Mouse (Mus musculus) MEL (cell line): ENCODE measurements around the gene B4galnt3. TPM values are rescaled to one million over a fixed set of nuclear protein-coding genes. Genes with fewer than 3 reads are reported as not detected.

Source experiments
- DNase-seq: peaks from one replicate; pipeline ENCODE4 v3.0.0; 2011; ENCODE audit warnings: low read depth, low spot score
- H3K27ac ChIP-seq: 2 replicates; pipeline ENCODE4 v1.5.1; 2012; ENCODE audit warnings: low read depth, mild to moderate bottlenecking, control low read depth, low read length, moderate library complexity; ENCODE audit not compliant: control insufficient read depth
- H3K27me3 ChIP-seq, 2 experiments: fragments of 150-350 bp in 1 of 2; sonication (generic) in 1 of 2; 2 replicates each; pipeline ENCODE4 v1.6.1; 2012; ENCODE audit warnings: low read length in 2 of 2, mild to moderate bottlenecking in 2 of 2, improper control_type of control experiment in 1 of 2, moderate library complexity in 1 of 2; ENCODE audit not compliant: insufficient read depth in 2 of 2, control insufficient read depth in 1 of 2
- H3K36me3 ChIP-seq, 2 experiments: 2 replicates each; pipeline ENCODE4 v1.6.1; 2012 to 2014; ENCODE audit warnings: low read length in 2 of 2, improper control_type of control experiment in 1 of 2, inconsistent platforms in 1 of 2, mild to moderate bottlenecking in 1 of 2; ENCODE audit not compliant: insufficient read depth in 2 of 2, control insufficient read depth in 1 of 2
- H3K4me1 ChIP-seq, 2 experiments: fragments of 150-350 bp in 1 of 2; sonication (generic) in 1 of 2; 2 replicates each; pipeline ENCODE4 v1.6.1; 2012; ENCODE audit warnings: low read length in 2 of 2, improper control_type of control experiment in 1 of 2, mild to moderate bottlenecking in 1 of 2; ENCODE audit not compliant: insufficient read depth in 2 of 2, control insufficient read depth in 1 of 2
- H3K4me3 ChIP-seq, 2 experiments: fragments of 150-350 bp in 1 of 2; sonication (generic) in 1 of 2; 2 replicates each; pipeline ENCODE4 v1.5.1; 2012; ENCODE audit warnings: low read depth in 2 of 2, low read length in 2 of 2, mild to moderate bottlenecking in 2 of 2, moderate library complexity in 2 of 2, control low read depth in 1 of 2, improper control_type of control experiment in 1 of 2; ENCODE audit not compliant: control insufficient read depth in 1 of 2, insufficient read depth in 1 of 2
- H3K79me2 ChIP-seq: 2 replicates; pipeline ENCODE4 v1.6.1; 2012; ENCODE audit warnings: mild to moderate bottlenecking, low read length, moderate library complexity; ENCODE audit not compliant: control insufficient read depth, poor library complexity, insufficient read depth
- H3K9ac ChIP-seq: 2 replicates; pipeline ENCODE4 v1.6.1; 2012; ENCODE audit warnings: low read depth, mild to moderate bottlenecking, control low read depth, low read length, moderate library complexity; ENCODE audit not compliant: control insufficient read depth, poor library complexity, severe bottlenecking
- H3K9me3 ChIP-seq: fragments of 150-350 bp; sonication (generic); replicated peaks from 2 replicates; pipeline ENCODE4 v1.6.1; 2012; ENCODE audit warnings: mild to moderate bottlenecking, low read length, improper control_type of control experiment, moderate library complexity; ENCODE audit not compliant: insufficient read depth
- BHLHE40 ChIP-seq: IDR thresholded peaks from 2 replicates; pipeline ENCODE4 v1.6.1; 2012; ENCODE audit warnings: low read depth, mild to moderate bottlenecking, inconsistent platforms, low read length, improper control_type of control experiment, borderline replicate concordance
- CHD1 ChIP-seq: IDR thresholded peaks from 2 replicates; pipeline ENCODE4 v1.6.1; 2012; ENCODE audit warnings: low read depth, mild to moderate bottlenecking, inconsistent platforms, low read length, improper control_type of control experiment
- CHD2 ChIP-seq: IDR thresholded peaks from 2 replicates; pipeline ENCODE4 v1.6.1; 2011; ENCODE audit warnings: low read length, improper control_type of control experiment
- CTCF ChIP-seq, 3 experiments: IDR thresholded peaks in 2 of 3; conservative IDR thresholded peaks in 1 of 3; 2 replicates each; pipeline ENCODE4 v1.5.1; 2011 to 2012; ENCODE audit warnings: low read length in 3 of 3, low read depth in 2 of 3, mild to moderate bottlenecking in 2 of 3, improper control_type of control experiment in 1 of 3, inconsistent platforms in 1 of 3, mixed read lengths in 1 of 3, moderate library complexity in 1 of 3; ENCODE audit not compliant: control insufficient read depth in 1 of 3, insufficient read depth in 1 of 3, poor library complexity in 1 of 3, severe bottlenecking in 1 of 3
- E2F4 ChIP-seq: IDR thresholded peaks from 2 replicates; pipeline ENCODE4 v1.6.1; 2011; ENCODE audit warnings: low read depth, low read length, improper control_type of control experiment, borderline replicate concordance
- EP300 ChIP-seq, 2 experiments: IDR thresholded peaks; 2 replicates each; pipeline ENCODE4 v1.6.1; 2011; ENCODE audit warnings: improper control_type of control experiment in 2 of 2, low read length in 2 of 2, low read depth in 1 of 2, mild to moderate bottlenecking in 1 of 2
- GABPA ChIP-seq: IDR thresholded peaks from 2 replicates; pipeline ENCODE4 v1.6.1; 2012; ENCODE audit warnings: low read depth, mild to moderate bottlenecking, inconsistent platforms, low read length, improper control_type of control experiment, moderate library complexity
- GATA1 ChIP-seq: IDR thresholded peaks from 2 replicates; pipeline ENCODE4 v1.6.1; 2011; ENCODE audit warnings: low read depth, low read length, improper control_type of control experiment
- HCFC1 ChIP-seq: IDR thresholded peaks from 2 replicates; pipeline ENCODE4 v1.6.1; 2012; ENCODE audit warnings: low read depth, mild to moderate bottlenecking, inconsistent platforms, low read length, improper control_type of control experiment, moderate library complexity
- KAT2A ChIP-seq: conservative IDR thresholded peaks from 2 replicates; pipeline ENCODE4 v1.6.1; 2012; ENCODE audit warnings: low read depth, low read length, improper control_type of control experiment, inconsistent platforms
- MAFK ChIP-seq: IDR thresholded peaks from 2 replicates; pipeline ENCODE4 v1.6.1; 2011; ENCODE audit warnings: low read depth, mild to moderate bottlenecking, low read length, improper control_type of control experiment, borderline replicate concordance
- MAX ChIP-seq: IDR thresholded peaks from 2 replicates; pipeline ENCODE4 v1.6.1; 2011; ENCODE audit warnings: low read length, improper control_type of control experiment
- MAZ ChIP-seq: IDR thresholded peaks from 2 replicates; pipeline ENCODE4 v1.6.1; 2012; ENCODE audit warnings: low read depth, mild to moderate bottlenecking, inconsistent platforms, low read length, improper control_type of control experiment
- MEF2A ChIP-seq: IDR thresholded peaks from 2 replicates; pipeline ENCODE4 v1.6.1; 2014; ENCODE audit warnings: low read depth, mild to moderate bottlenecking, inconsistent platforms, low read length, improper control_type of control experiment; ENCODE audit not compliant: poor library complexity, insufficient replicate concordance, severe bottlenecking; ENCODE audit errors: extremely low read depth
- MXI1 ChIP-seq: IDR thresholded peaks from 2 replicates; pipeline ENCODE4 v1.6.1; 2011; ENCODE audit warnings: mild to moderate bottlenecking, low read depth, low read length, improper control_type of control experiment
- MYB ChIP-seq: IDR thresholded peaks from 2 replicates; pipeline ENCODE4 v1.6.1; 2011; ENCODE audit warnings: mild to moderate bottlenecking, low read depth, low read length, improper control_type of control experiment
- MYC ChIP-seq: IDR thresholded peaks from 2 replicates; pipeline ENCODE4 v1.6.1; 2011; ENCODE audit warnings: low read depth, mild to moderate bottlenecking, low read length, improper control_type of control experiment, moderate library complexity
- NELFE ChIP-seq: IDR thresholded peaks from 2 replicates; pipeline ENCODE4 v1.6.1; 2011; ENCODE audit warnings: low read depth, low read length, improper control_type of control experiment
- NRF1 ChIP-seq: IDR thresholded peaks from 2 replicates; pipeline ENCODE4 v1.6.1; 2014; ENCODE audit warnings: low read depth, mild to moderate bottlenecking, inconsistent platforms, low read length, improper control_type of control experiment, moderate library complexity; ENCODE audit not compliant: poor library complexity, insufficient read depth, severe bottlenecking
- POLR2A ChIP-seq, 2 experiments: IDR thresholded peaks; 2 replicates each; pipeline ENCODE4 v1.6.1; 2011 to 2012; ENCODE audit warnings: low read length in 2 of 2, mild to moderate bottlenecking in 2 of 2, control low read depth in 1 of 2, improper control_type of control experiment in 1 of 2, low read depth in 1 of 2, moderate library complexity in 1 of 2; ENCODE audit not compliant: control insufficient read depth in 1 of 2, insufficient read depth in 1 of 2, poor library complexity in 1 of 2
- POLR2AphosphoS2 ChIP-seq: IDR thresholded peaks from 2 replicates; pipeline ENCODE4 v1.6.1; 2011; ENCODE audit warnings: low read length, improper control_type of control experiment
- POLR2AphosphoS5 ChIP-seq: IDR thresholded peaks from 2 replicates; pipeline ENCODE4 v1.6.1; 2012; ENCODE audit warnings: low read depth, borderline replicate concordance, mild to moderate bottlenecking, inconsistent platforms, low read length, moderate library complexity, mixed read lengths
- RAD21 ChIP-seq: IDR thresholded peaks from 2 replicates; pipeline ENCODE4 v1.6.1; 2011; ENCODE audit warnings: mild to moderate bottlenecking, low read depth, low read length, improper control_type of control experiment
- SIN3A ChIP-seq: IDR thresholded peaks from 2 replicates; pipeline ENCODE4 v1.6.1; 2012; ENCODE audit warnings: low read length, improper control_type of control experiment, inconsistent platforms
- SMC3 ChIP-seq: IDR thresholded peaks from 2 replicates; pipeline ENCODE4 v1.6.1; 2011; ENCODE audit warnings: low read depth, low read length, improper control_type of control experiment
- TAL1 ChIP-seq: IDR thresholded peaks from 2 replicates; pipeline ENCODE4 v1.6.1; 2012; ENCODE audit warnings: mild to moderate bottlenecking, inconsistent platforms, low read length, moderate library complexity, mixed read lengths
- TCF12 ChIP-seq: IDR thresholded peaks from 2 replicates; pipeline ENCODE4 v1.6.1; 2014; ENCODE audit warnings: low read depth, mild to moderate bottlenecking, inconsistent platforms, low read length, improper control_type of control experiment, moderate library complexity
- USF1 ChIP-seq: IDR thresholded peaks from 2 replicates; pipeline ENCODE4 v1.6.1; 2014; ENCODE audit warnings: low read depth, mild to moderate bottlenecking, inconsistent platforms, low read length, improper control_type of control experiment, moderate library complexity
- ZC3H11A ChIP-seq: IDR thresholded peaks from 2 replicates; pipeline ENCODE4 v1.6.1; 2012; ENCODE audit warnings: low read depth, mild to moderate bottlenecking, inconsistent platforms, low read length, improper control_type of control experiment
- ZNF384 ChIP-seq: IDR thresholded peaks from 2 replicates; pipeline ENCODE4 v1.6.1; 2012; ENCODE audit warnings: low read depth, mild to moderate bottlenecking, inconsistent platforms, low read length, improper control_type of control experiment
- polyA plus RNA-seq, 2 experiments: library from polyadenylated mRNA; stranded (reverse) in 1 of 2; unstranded in 1 of 2; fragments of >175 nt in 1 of 2; fragments of >200 nt in 1 of 2; gene quantifications; 2 replicates each; pipeline versions ENCODE4 v1.2.1 to v1.2.4; 2012; ENCODE audit warnings: low replicate concordance in 2 of 2, low read depth in 1 of 2; ENCODE audit not compliant: insufficient read length in 2 of 2, insufficient read depth in 1 of 2, missing spikeins in 1 of 2
- total RNA-seq: library from RNA; depleted of rRNA; stranded (reverse); fragments of 300-350 nt; gene quantifications from 2 replicates; pipeline ENCODE4 v1.2.3, GENCODE M21; 2012

Gene B4galnt3
- total and polyA plus RNA-seq, 3 experiments: 1.3 to 1.5 TPM; not detected in 1

GRCm38 (mm10) chr6:120225355-120225754 is 69.0 kb downstream of the B4galnt3 start:
- no peak overlapping the region for H3K4me3 ChIP-seq
- H3K27ac ChIP-seq: no peak overlapping the region
- DNase-seq: no peak
- no peaks in the 10 kb centered on the region for H3K4me1 ChIP-seq
- no peaks in the 10 kb centered on the region for H3K9me3 ChIP-seq
- no peaks in the 10 kb centered on the region; a peak in 1 of 4 replicates for H3K27me3 ChIP-seq
- no peak overlapping the region for H3K9ac ChIP-seq
- TF ChIP-seq POLR2A (IDR thresholded peaks at IDR 0.05; ENCODE audit: control insufficient read depth in 1 of 2, insufficient read depth in 1 of 2, low read depth in 1 of 2, low read length in 2 of 2, poor library complexity in 1 of 2): no peak
- TF ChIP-seq GATA1: no peak
- TF ChIP-seq MAX: no peak
- no peak for TF ChIP-seq CHD2
- no peak for TF ChIP-seq HCFC1
- no peak for TF ChIP-seq MYB
- no peak for TF ChIP-seq SMC3
- TF ChIP-seq GABPA: no peak
- no peak for TF ChIP-seq BHLHE40
- no peak for TF ChIP-seq POLR2AphosphoS2
- no peak for TF ChIP-seq RAD21
- TF ChIP-seq NELFE: no peak
- TF ChIP-seq SIN3A: no peak
- no peak for TF ChIP-seq ZNF384
- no peaks in the 10 kb centered on the region for H3K79me2 ChIP-seq
- H3K36me3 ChIP-seq: no peaks in the 10 kb centered on the region

- Histone ChIP-seq H3K9me3 (no peaks in the 10 kb centered on the region), H3K36me3 (no peaks in the 10 kb centered on the region), H3K4me3 (no peak overlapping the region), H3K9ac (no peak overlapping the region), H3K27me3 (no peaks in the 10 kb centered on the region; a peak in 1 of 4 replicates), H3K27ac (no peak overlapping the region), H3K4me1 (no peaks in the 10 kb centered on the region), H3K79me2 (no peaks in the 10 kb centered on the region)
- peak; percentile 65 for DNase-seq
- TF ChIP-seq POLR2AphosphoS5 (no peak), E2F4 (no peak), MXI1 (no peak), CHD2 (no peak), KAT2A (no peak), ZC3H11A (peak; percentile 38), USF1 (no peak), CHD1 (no peak), GATA1 (no peak), SMC3 (peak; percentile 86), MEF2A (no peak), TAL1 (no peak), MAFK (no peak), POLR2A (IDR thresholded peaks at IDR 0.05; ENCODE audit: control insufficient read depth in 1 of 2, insufficient read depth in 1 of 2, low read depth in 1 of 2, low read length in 2 of 2, poor library complexity in 1 of 2) (no peak), RAD21 (peak; percentile 58), EP300 (IDR thresholded peaks at IDR 0.05; ENCODE audit: low read depth in 1 of 2, low read length in 2 of 2) (no peak), GABPA (no peak), MAZ (no peak), NELFE (no peak), POLR2AphosphoS2 (no peak), MYC (no peak), TCF12 (no peak), NRF1 (no peak), CTCF (IDR thresholded peaks at IDR 0.05 in 2 of 3, conservative IDR thresholded peaks at IDR 0.05 in 1 of 3; ENCODE audit: control insufficient read depth in 1 of 3, insufficient read depth in 1 of 3, low read depth in 2 of 3, low read length in 3 of 3, poor library complexity in 1 of 3, severe bottlenecking in 1 of 3) (peak; percentile 64 to 82 (median 80))
Observed at GRCm38 (mm10) chr6:120222669-120223068, 71.7 kb downstream of the B4galnt3 start.
